Mouse (Mus musculus) lung, postnatal 0 days (tissue): ENCODE data around the gene Cd101. TPM values are rescaled to one million over a fixed set of nuclear protein-coding genes. Genes with fewer than 3 reads are reported as not detected.

ENCODE experiments used
- ATAC-seq: fragments of 200-750 bp; cut with Nextera tagmentation; 2 replicates; pipeline ENCODE4 v1.8.0; 2017; ENCODE audit warnings: moderate library complexity
- DNase-seq: peaks from one replicate; pipeline ENCODE4 v3.0.0-alpha.2; 2016; ENCODE audit warnings: low spot score
- H3K27ac ChIP-seq: fragments of 300-500 bp; sonication (generic); 2 replicates; pipeline ENCODE4 v1.5.1; 2014; ENCODE audit warnings: antibody characterized with exemption, mild to moderate bottlenecking, low read length, mixed read lengths
- H3K27me3 ChIP-seq: fragments of 300-500 bp; sonication (generic); replicated peaks from 2 replicates; pipeline ENCODE4 v1.6.1; 2014; ENCODE audit warnings: low read length, mixed read lengths; ENCODE audit not compliant: insufficient read depth
- H3K36me3 ChIP-seq: fragments of 300-500 bp; sonication (generic); 2 replicates; pipeline ENCODE4 v1.6.1; 2014; ENCODE audit warnings: low read length, mixed read lengths; ENCODE audit not compliant: insufficient read depth
- H3K4me1 ChIP-seq: fragments of 300-500 bp; sonication (generic); 2 replicates; pipeline ENCODE4 v1.6.1; 2014; ENCODE audit warnings: antibody characterized with exemption, low read depth, low read length, mixed read lengths; ENCODE audit not compliant: insufficient read depth
- H3K4me2 ChIP-seq: fragments of 300-500 bp; sonication (generic); replicated peaks from 2 replicates; pipeline ENCODE4 v1.6.1; 2014; ENCODE audit warnings: low read depth, mild to moderate bottlenecking, low read length, moderate library complexity, mixed read lengths
- H3K4me3 ChIP-seq: fragments of 300-500 bp; sonication (generic); 2 replicates; pipeline ENCODE4 v1.5.1; 2014; ENCODE audit warnings: low read depth, low read length
- H3K9ac ChIP-seq: fragments of 300-500 bp; sonication (generic); replicated peaks from 2 replicates; pipeline ENCODE4 v1.6.1; 2014; ENCODE audit warnings: low read depth, mild to moderate bottlenecking
- H3K9me3 ChIP-seq: fragments of 300-500 bp; sonication (generic); 2 replicates; pipeline ENCODE4 v1.6.1; 2016; ENCODE audit warnings: low read length, mixed read lengths
- CTCF ChIP-seq: IDR thresholded peaks from 2 replicates; pipeline ENCODE4 v1.5.1; 2016; ENCODE audit warnings: antibody characterized with exemption, mild to moderate bottlenecking
- EP300 ChIP-seq: IDR thresholded peaks from 2 replicates; pipeline ENCODE4 v1.6.1; 2016; ENCODE audit warnings: antibody characterized with exemption, mild to moderate bottlenecking, control low read depth
- WGBS: fragments of 180-500 bp; shearing (Covaris S2); extraction: QIAGEN DNeasy Blood & Tissue Kit; methylation state at CpG from one replicate; pipeline ENCODE4 v1.1.7; 2014; 5-methylcytosine and 5-hydroxymethylcytosine counted together
- polyA plus RNA-seq: library from polyadenylated mRNA; unstranded; fragments of >200 nt; fragmentation: Nextera tagmentation; extraction: Ambion mirVana; gene quantifications from 2 replicates; pipeline ENCODE4 v1.2.1, GENCODE M21; 2015

Gene Cd101
- polyA plus RNA-seq, 1 experiment from 2014 or later = 0.90 TPM

GRCm38 (mm10) chr3:101005392-101005791 is 24.0 kb downstream of the Cd101 start:
- WGBS = 50% methylated on average over 6 of the region's 6 CpGs

GRCm38 (mm10) chr3:101003575-101004356 is 25.6 kb downstream of the Cd101 start:
- Histone ChIP-seq H3K4me3 (no peak overlapping the region), H3K4me2 (no peak overlapping the region), H3K9ac (no peak overlapping the region), H3K4me1 (no peaks in the 10 kb centered on the region), H3K36me3 (no peaks in the 10 kb centered on the region), H3K9me3 (no peaks in the 10 kb centered on the region), H3K27ac (no peak overlapping the region), H3K27me3 (no peaks in the 10 kb centered on the region)
- 80% methylated on average over 15 of the region's 15 CpGs for WGBS
- DNase-seq = no peak
- TF ChIP-seq CTCF (peak; percentile 16; the same call in 1 of the 2 replicates), EP300 (no peak)
- no peak for ATAC-seq

More at GRCm38 (mm10) chr3:101005392-101005791, 24.0 kb downstream of the Cd101 start:
- Histone ChIP-seq H3K27me3 (no peaks in the 10 kb centered on the region), H3K4me1 (no peaks in the 10 kb centered on the region), H3K4me2 (no peak overlapping the region), H3K9me3 (no peaks in the 10 kb centered on the region), H3K27ac (no peak overlapping the region), H3K9ac (no peak overlapping the region), H3K36me3 (no peaks in the 10 kb centered on the region), H3K4me3 (no peak overlapping the region)
- ATAC-seq (peak; percentile 67; the same call in 1 of the 2 replicates), DNase-seq (peak; percentile 34)
- TF ChIP-seq EP300 = peak; percentile 38
- TF ChIP-seq CTCF = no peak; the same call in 1 of the 2 replicates

GRCm38 (mm10) chr3:100999732-101000131 is 29.6 kb downstream of the Cd101 start:
- DNase-seq = no peak
- H3K27ac ChIP-seq = no peak overlapping the region
- no peak overlapping the region for H3K4me3 ChIP-seq
- TF ChIP-seq EP300 = no peak
- TF ChIP-seq CTCF = no peak
- no peak for ATAC-seq
- no peaks in the 10 kb centered on the region for H3K9me3 ChIP-seq
- 20% methylated on average over 2 of the region's 2 CpGs for whole genome bisulfite sequencing
- no peak overlapping the region for H3K4me2 ChIP-seq
- no peaks in the 10 kb centered on the region for H3K27me3 ChIP-seq
- no peaks in the 10 kb centered on the region for H3K36me3 ChIP-seq
- no peak overlapping the region for H3K9ac ChIP-seq
- H3K4me1 ChIP-seq = no peaks in the 10 kb centered on the region; the same call in 1 of the 2 replicates

- Histone ChIP-seq H3K4me1 (no peaks in the 10 kb centered on the region; the same call in 1 of the 2 replicates), H3K9me3 (no peaks in the 10 kb centered on the region), H3K36me3 (no peaks in the 10 kb centered on the region), H3K27me3 (no peaks in the 10 kb centered on the region), H3K4me2 (0 out of 2 replicates have a peak overlapping the region, but pooled peaks have one; percentile 0), H3K4me3 (no peak overlapping the region), H3K27ac (no peak overlapping the region), H3K9ac (no peak overlapping the region)
- 16% methylated on average over 6 of the region's 6 CpGs for WGBS
- DNase-seq = peak; percentile 79
- peak; percentile 32 for ATAC-seq
- peak; percentile 90 for TF ChIP-seq CTCF
- TF ChIP-seq EP300 = no peak
These were observed 30.4 kb downstream of the Cd101 start for GRCm38 (mm10) chr3:100998904-100999340.

GRCm38 (mm10) chr3:100997785-100998570 is 31.4 kb downstream of the Cd101 start:
- DNase-seq = peak; percentile 96
- 22% methylated on average over 10 of the region's 10 CpGs for WGBS
- peak overlapping the region; percentile 68 for H3K27ac ChIP-seq

GRCm38 (mm10) chr3:100994252-100994651 is 35.1 kb downstream of the Cd101 start:
- WGBS = 92% methylated on average over 4 of the region's 4 CpGs
- no peaks in the 10 kb centered on the region for H3K9me3 ChIP-seq
- no peak overlapping the region for H3K27ac ChIP-seq
- no peak overlapping the region for H3K9ac ChIP-seq
- H3K4me1 ChIP-seq = no peaks in the 10 kb centered on the region; the same call in 1 of the 2 replicates
- TF ChIP-seq CTCF = no peak
- TF ChIP-seq EP300 = no peak
- no peak overlapping the region for H3K4me3 ChIP-seq
- no peak overlapping the region for H3K4me2 ChIP-seq
- ATAC-seq = no peak
- peak; percentile 18 for DNase-seq
- no peaks in the 10 kb centered on the region for H3K27me3 ChIP-seq
- no peaks in the 10 kb centered on the region for H3K36me3 ChIP-seq

More at GRCm38 (mm10) chr3:100997785-100998570, 31.4 kb downstream of the Cd101 start:
- Histone ChIP-seq H3K9ac (no peak overlapping the region), H3K4me3 (no peak overlapping the region), H3K36me3 (no peaks in the 10 kb centered on the region), H3K4me1 (no peaks in the 10 kb centered on the region; the same call in 1 of the 2 replicates), H3K9me3 (no peaks in the 10 kb centered on the region), H3K27me3 (no peaks in the 10 kb centered on the region), H3K4me2 (no peak overlapping the region)
- TF ChIP-seq CTCF (no peak), EP300 (peak; percentile 88)
- ATAC-seq = peak; percentile 92
